Mouse (Mus musculus) thymus, adult 2 months (tissue): ENCODE results near the gene Lrrc57.

Source experiments
- CTCF ChIP-seq: fragments of 200-500 bp; IDR thresholded peaks from 2 replicates; pipeline ENCODE4 v1.5.1; 2012; ENCODE audit warnings: mild to moderate bottlenecking, control low read depth, low read length, moderate library complexity, borderline replicate concordance; ENCODE audit not compliant: control insufficient read depth, poor library complexity, insufficient read depth; ENCODE audit errors: extremely low read depth
- POLR2A ChIP-seq: fragments of 200-500 bp; IDR thresholded peaks from 2 replicates; pipeline ENCODE4 v1.6.1; 2012; ENCODE audit warnings: mild to moderate bottlenecking, low read length, control low read depth, moderate library complexity; ENCODE audit not compliant: control insufficient read depth, poor library complexity, insufficient read depth; ENCODE audit errors: extremely low read depth

GRCm38 (mm10) chr2:120578286-120578685, 31.0 kb downstream of the Lrrc57 start:
- no peak for TF ChIP-seq POLR2A
- TF ChIP-seq CTCF: no peak
